Mouse (Mus musculus): Measurements from ENCODE around the gene Acbd4. TPM values are rescaled to one million over a fixed set of nuclear protein-coding genes. Genes with fewer than 3 reads are reported as not detected.

The Acbd4 gene
- total and polyA plus RNA-seq, 3 experiments = 16.6 to 18.3 TPM; not detected in 1

DNA sequence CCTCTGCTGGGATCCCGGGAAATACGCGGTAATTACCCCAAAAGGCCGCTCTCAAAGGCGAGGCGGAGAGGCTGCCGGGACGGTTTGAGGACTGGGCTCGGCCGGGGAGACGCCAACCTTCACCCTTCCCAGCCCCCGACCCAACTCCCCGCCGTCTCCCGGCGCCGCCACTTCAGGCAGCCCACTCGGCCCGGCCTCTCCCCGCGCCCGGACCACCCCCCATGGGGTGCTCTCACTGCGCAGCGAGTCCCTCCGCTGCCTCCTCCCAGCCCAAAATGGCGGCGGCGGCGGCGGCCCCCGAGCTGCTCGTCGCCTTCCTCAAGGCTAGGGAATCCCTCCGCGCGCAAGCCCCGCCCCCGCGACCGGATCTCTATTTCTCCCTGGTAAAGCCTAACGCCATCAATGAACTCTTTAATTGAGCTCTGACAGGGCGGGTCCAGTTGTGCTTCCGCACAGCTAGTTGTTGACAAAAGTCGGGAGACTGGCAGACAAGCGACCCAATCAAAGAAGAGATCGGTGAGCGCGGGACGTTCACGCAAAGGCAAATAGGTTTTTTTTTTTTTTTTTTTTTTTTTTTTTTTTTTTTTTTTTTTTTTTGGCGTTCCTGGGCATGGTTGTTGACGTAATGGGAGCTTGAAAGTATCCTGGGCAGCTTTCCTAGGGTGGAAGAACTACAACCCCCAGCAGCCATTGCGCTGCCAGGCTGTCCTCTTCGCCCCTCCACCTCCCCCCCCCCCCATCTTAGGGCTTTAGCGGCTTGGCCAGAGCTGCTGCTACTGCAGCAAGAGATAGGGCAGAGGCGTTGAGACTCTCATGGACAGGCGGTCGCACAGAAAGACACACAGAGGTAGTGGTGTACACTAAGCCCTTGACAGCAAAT lies 31.3 kb downstream of the Acbd4 start (continued):
- TF ChIP-seq MEF2A (IDR thresholded peaks at IDR 0.05; ENCODE audit: extremely low read depth, insufficient replicate concordance, low read depth, low read length, poor library complexity, severe bottlenecking) (peak; percentile 54; the same call in 1 of the 2 replicates), ZMIZ1 (IDR thresholded peaks at IDR 0.05; ENCODE audit: low read depth, low read length) (peak; percentile 98), EP300 (IDR thresholded peaks at IDR 0.05; ENCODE audit: low read depth in 1 of 2, low read length in 2 of 2) (peak in 1 of 2 experiments; percentile 52; a peak in 1 of 4 replicates)

DNA sequence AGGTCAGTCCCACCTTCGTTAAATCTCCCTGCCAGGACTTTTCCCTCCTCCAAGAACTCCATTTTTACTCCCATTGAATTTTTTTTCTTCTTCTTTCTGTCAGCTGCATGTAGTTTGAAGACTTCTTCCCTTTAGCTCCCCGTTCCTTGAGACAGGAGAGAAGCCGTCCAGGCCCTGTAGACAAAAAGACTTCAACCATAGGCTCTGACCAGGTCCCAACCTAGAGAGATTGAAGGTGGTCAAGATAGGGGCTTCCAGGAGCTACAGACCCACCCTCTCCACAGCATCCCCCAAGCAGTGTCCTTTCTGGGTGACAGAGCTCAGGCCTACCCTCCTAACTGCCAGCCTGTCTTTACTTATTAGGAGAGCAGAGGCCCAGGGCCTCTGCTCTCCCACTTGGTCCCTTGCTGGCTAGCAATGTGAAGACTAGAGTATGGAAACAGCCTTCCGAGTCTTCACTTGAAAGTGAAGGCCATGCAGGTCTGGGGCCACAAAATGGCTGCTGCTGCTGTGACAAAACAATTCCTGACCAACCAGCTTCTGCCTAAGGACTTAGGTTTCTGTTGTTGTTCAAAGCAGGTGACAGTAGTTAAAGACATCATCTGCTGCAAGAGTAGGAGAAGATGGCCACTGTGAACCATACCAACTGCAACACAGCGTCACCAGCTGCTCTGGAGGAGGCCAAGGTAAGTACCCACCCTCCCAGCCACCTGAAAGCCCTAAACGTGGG lies 32.1 kb downstream of the Acbd4 start:
- peaks cover 20% of the 10 kb centered on the region for H3K79me2 ChIP-seq (ENCODE audit: control insufficient read depth, insufficient read depth, low read length, poor library complexity)
- no peaks in the 10 kb centered on the region for H3K27me3 ChIP-seq (ENCODE audit: control insufficient read depth in 1 of 2, insufficient read depth in 2 of 2, low read length in 2 of 2)
- peaks cover 22 to 30% of the 10 kb centered on the region in 2 experiments for H3K4me1 ChIP-seq (ENCODE audit: control insufficient read depth in 1 of 2, insufficient read depth in 2 of 2, low read length in 2 of 2)
- peak overlapping the region; percentile 52 to 58 for H3K4me3 ChIP-seq (ENCODE audit: control insufficient read depth in 1 of 2, insufficient read depth in 1 of 2, low read depth in 2 of 2, low read length in 2 of 2)
- peaks cover 0 to 43% of the 10 kb centered on the region in 2 experiments; a peak in 2 of 4 replicates for H3K36me3 ChIP-seq (ENCODE audit: control insufficient read depth in 1 of 2, insufficient read depth in 2 of 2, low read length in 2 of 2)
- peak; percentile 78 for DNase-seq (ENCODE audit: low read depth, low spot score)
- H3K27ac ChIP-seq (ENCODE audit: control insufficient read depth, low read depth, low read length) = peak overlapping the region; percentile 63
- no peaks in the 10 kb centered on the region for H3K9me3 ChIP-seq (replicated peaks; ENCODE audit: insufficient read depth, low read length)
- peak overlapping the region; percentile 71 for H3K9ac ChIP-seq (ENCODE audit: control insufficient read depth, low read depth, low read length, poor library complexity, severe bottlenecking)
- TF ChIP-seq MAZ (IDR thresholded peaks at IDR 0.05; ENCODE audit: low read depth, low read length) (no peak; the same call in 1 of the 2 replicates), NELFE (IDR thresholded peaks at IDR 0.05; ENCODE audit: low read depth, low read length) (no peak), ZC3H11A (IDR thresholded peaks at IDR 0.05; ENCODE audit: low read depth, low read length) (peak; percentile 34; the same call in 1 of the 2 replicates), MAX (IDR thresholded peaks at IDR 0.05; ENCODE audit: low read length) (peak; percentile 63; the same call in 1 of the 2 replicates), RCOR1 (IDR thresholded peaks at IDR 0.05; ENCODE audit: low read depth, low read length) (no peak), NRF1 (IDR thresholded peaks at IDR 0.05; ENCODE audit: insufficient read depth, low read depth, low read length, poor library complexity, severe bottlenecking) (no peak), ELF1 (IDR thresholded peaks at IDR 0.05; ENCODE audit: low read depth, low read length) (no peak), UBTF (IDR thresholded peaks at IDR 0.05; ENCODE audit: borderline replicate concordance, insufficient read depth, low read depth, low read length) (0 out of 2 replicates have a peak, but pooled peaks have one; percentile 46), POLR2A (IDR thresholded peaks at IDR 0.05; ENCODE audit: control insufficient read depth in 1 of 2, insufficient read depth in 1 of 2, low read depth in 1 of 2, low read length in 2 of 2, poor library complexity in 1 of 2) (peak in 1 of 2 experiments; percentile 1; a peak in 1 of 4 replicates), TAL1 (IDR thresholded peaks at IDR 0.05; ENCODE audit: low read length) (no peak), POLR2AphosphoS5 (IDR thresholded peaks at IDR 0.05; ENCODE audit: borderline replicate concordance, low read depth, low read length) (no peak), EP300 (IDR thresholded peaks at IDR 0.05; ENCODE audit: low read depth in 1 of 2, low read length in 2 of 2) (peak in 1 of 2 experiments; percentile 28; a peak in 1 of 4 replicates), JUND (IDR thresholded peaks at IDR 0.05; ENCODE audit: low read depth, low read length) (no peak), CHD1 (IDR thresholded peaks at IDR 0.05; ENCODE audit: low read depth, low read length) (peak; percentile 93), POLR2AphosphoS2 (IDR thresholded peaks at IDR 0.05; ENCODE audit: low read length) (no peak), MXI1 (IDR thresholded peaks at IDR 0.05; ENCODE audit: low read depth, low read length) (no peak; the same call in 1 of the 2 replicates), CTCF (IDR thresholded peaks at IDR 0.05 in 2 of 3, conservative IDR thresholded peaks at IDR 0.05 in 1 of 3; ENCODE audit: control insufficient read depth in 1 of 3, insufficient read depth in 1 of 3, low read depth in 2 of 3, low read length in 3 of 3, poor library complexity in 1 of 3, severe bottlenecking in 1 of 3) (no peak), USF1 (IDR thresholded peaks at IDR 0.05; ENCODE audit: low read depth, low read length) (no peak), E2F4 (IDR thresholded peaks at IDR 0.05; ENCODE audit: borderline replicate concordance, low read depth, low read length) (no peak), SIN3A (IDR thresholded peaks at IDR 0.05; ENCODE audit: low read length) (no peak; the same call in 1 of the 2 replicates), ETS1 (IDR thresholded peaks at IDR 0.05; ENCODE audit: low read depth, low read length) (no peak), MYC (IDR thresholded peaks at IDR 0.05; ENCODE audit: low read depth, low read length) (0 out of 2 replicates have a peak, but pooled peaks have one; percentile 31), GABPA (IDR thresholded peaks at IDR 0.05; ENCODE audit: low read depth, low read length) (no peak), ZMIZ1 (IDR thresholded peaks at IDR 0.05; ENCODE audit: low read depth, low read length) (no peak), HCFC1 (IDR thresholded peaks at IDR 0.05; ENCODE audit: low read depth, low read length) (no peak), MEF2A (IDR thresholded peaks at IDR 0.05; ENCODE audit: extremely low read depth, insufficient replicate concordance, low read depth, low read length, poor library complexity, severe bottlenecking) (no peak), CHD2 (IDR thresholded peaks at IDR 0.05; ENCODE audit: low read length) (no peak), BHLHE40 (IDR thresholded peaks at IDR 0.05; ENCODE audit: borderline replicate concordance, low read depth, low read length) (no peak), TCF12 (IDR thresholded peaks at IDR 0.05; ENCODE audit: low read depth, low read length) (peak; percentile 37; the same call in 1 of the 2 replicates), MAFK (IDR thresholded peaks at IDR 0.05; ENCODE audit: borderline replicate concordance, low read depth, low read length) (no peak)

Data from MEL (cell line).